Mouse (Mus musculus) ovary, postnatal 10 days (tissue): ENCODE data around the gene Dennd4a.
"Not testable (repeated sequence)": the region's sequence is repeated elsewhere in the genome, so short reads cannot be mapped to it uniquely, and the experiment has no call there.

Experiments used
- DNase-seq: peaks from one replicate; pipeline ENCODE4 v3.0.0; 2022; ENCODE audit warnings: low spot score

Gene Dennd4a

GRCm38 (mm10) chr9:64812475-64812860, 1.3 kb downstream of the Dennd4a start:
- DNase-seq, result no peak

- DNase-seq, result no peak
Observed at GRCm38 (mm10) chr9:64814273-64814672, 3.1 kb downstream of the Dennd4a start.

- DNase-seq, result not testable (repeated sequence)
Observed at GRCm38 (mm10) chr9:64819686-64820085, 8.5 kb downstream of the Dennd4a start.

GRCm38 (mm10) chr9:64820086-64820795, 9.1 kb downstream of the Dennd4a start:
- DNase-seq, result no peak

- no peak for DNase-seq
Observed at GRCm38 (mm10) chr9:64822235-64822634, 11.1 kb downstream of the Dennd4a start.

GRCm38 (mm10) chr9:64824389-64825008, 13.4 kb downstream of the Dennd4a start:
- no peak for DNase-seq

GRCm38 (mm10) chr9:64830092-64830618, 19.0 kb downstream of the Dennd4a start:
- no peak for DNase-seq

- no peak for DNase-seq
Observed at GRCm38 (mm10) chr9:64830641-64831040, 19.5 kb downstream of the Dennd4a start.

- DNase-seq, result no peak
Observed at GRCm38 (mm10) chr9:64831760-64832159, 20.6 kb downstream of the Dennd4a start.

GRCm38 (mm10) chr9:64834418-64834817, 23.3 kb downstream of the Dennd4a start:
- DNase-seq, result no peak

- DNase-seq, result no peak
Observed at GRCm38 (mm10) chr9:64845355-64845754, 34.2 kb downstream of the Dennd4a start.

GRCm38 (mm10) chr9:64849548-64849947, 38.4 kb downstream of the Dennd4a start:
- no peak for DNase-seq

GRCm38 (mm10) chr9:64860083-64860482, 48.9 kb downstream of the Dennd4a start:
- DNase-seq, result no peak

- DNase-seq, result no peak
Observed at GRCm38 (mm10) chr9:64862687-64863086, 51.5 kb downstream of the Dennd4a start.

- DNase-seq, result no peak
Observed at GRCm38 (mm10) chr9:64886008-64886407, 74.9 kb downstream of the Dennd4a start.

- DNase-seq, result no peak
Observed at GRCm38 (mm10) chr9:64896605-64897004, 85.5 kb downstream of the Dennd4a start.

- no peak for DNase-seq
Observed at GRCm38 (mm10) chr9:64902866-64903265, 91.7 kb downstream of the Dennd4a start.

GRCm38 (mm10) chr9:64903386-64903785, 92.2 kb downstream of the Dennd4a start:
- peak; percentile 36 for DNase-seq

GRCm38 (mm10) chr9:64904917-64905640, 93.9 kb downstream of the Dennd4a start:
- DNase-seq, result no peak

- DNase-seq, result no peak
Observed at GRCm38 (mm10) chr9:64907441-64907840, 96.3 kb downstream of the Dennd4a start.

- DNase-seq, result no peak
Observed at GRCm38 (mm10) chr9:64913406-64913805, 102.3 kb downstream of the Dennd4a start.

GRCm38 (mm10) chr9:64913973-64914372, 102.8 kb downstream of the Dennd4a start:
- DNase-seq, result no peak

GRCm38 (mm10) chr9:64914629-64915028, 103.5 kb downstream of the Dennd4a start:
- DNase-seq, result no peak
